Comparison of ENCODE assay signal across 8 mouse cellular contexts in the genomic region with DNA sequence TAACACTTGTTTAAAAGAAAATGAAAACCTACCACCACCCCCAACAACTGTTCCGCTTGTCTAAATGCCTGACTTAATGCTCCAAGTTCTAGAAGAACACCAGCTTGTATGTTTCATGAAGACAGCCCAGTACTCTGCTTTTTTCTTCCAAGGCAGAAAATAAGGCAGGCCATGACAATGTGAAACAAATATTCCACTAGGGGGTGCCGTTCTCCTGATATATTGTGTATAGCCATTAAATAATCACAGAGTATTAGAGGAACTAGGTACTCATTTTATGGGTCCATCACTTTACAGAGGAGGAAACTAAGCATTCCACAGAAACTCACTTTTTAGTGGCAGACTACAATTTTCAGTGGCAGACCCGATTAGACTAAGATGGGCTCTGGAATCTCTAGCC. TPM values are rescaled to one million over a fixed set of nuclear protein-coding genes. Genes with fewer than 3 reads are reported as not detected.
A peak's percentile ranks its signal among the peaks of the same experiment; 100 is the strongest.
DNase-seq lines count a peak whose midpoint lies in the region; ATAC-seq and TF ChIP-seq lines count a peak whose summit lies in the region.

No protein-coding gene starts in this region.

- H3K36me3 ChIP-seq in heart, embryonic 12.5 days = peaks cover 41% of the 10 kb centered on the region

- no peaks in the 10 kb centered on the region for H3K9me3 ChIP-seq in heart, embryonic 12.5 days (replicated peaks)

- peaks cover 17% of the 10 kb centered on the region for H3K4me1 ChIP-seq in brown adipose tissue, adult 24 weeks (ENCODE audit: control insufficient read depth, insufficient read depth, insufficient read length, low read length)
- H3K4me1 ChIP-seq in heart, embryonic 12.5 days (replicated peaks) = peaks cover 21% of the 10 kb centered on the region

- no peak overlapping the region for H3K4me2 ChIP-seq in heart, embryonic 12.5 days

- H3K4me3 ChIP-seq in brown adipose tissue, adult 24 weeks (ENCODE audit: insufficient read depth, low read depth, low read length) = no peak overlapping the region
- no peak overlapping the region for H3K4me3 ChIP-seq in heart, embryonic 12.5 days
- H3K4me3 ChIP-seq in layer of hippocampus, adult 2 months = no peak overlapping the region

- WGBS in heart, embryonic 12.5 days = 51% methylated on average over 3 of the region's 3 CpGs

- no peak overlapping the region for H3K9ac ChIP-seq in heart, embryonic 12.5 days

- ATAC-seq in heart, embryonic 12.5 days (ENCODE audit: insufficient number of reproducible peaks, low FRiP score) = 0 out of 2 replicates have a peak, but pooled peaks have one; percentile 19

- no peaks in the 10 kb centered on the region for H3K27me3 ChIP-seq in heart, embryonic 12.5 days (replicated peaks)

- peak overlapping the region; percentile 58; the same call in 1 of the 2 replicates for H3K27ac ChIP-seq in brown adipose tissue, adult 24 weeks (replicated peaks; ENCODE audit: low read depth, low read length)
- H3K27ac ChIP-seq in heart, embryonic 12.5 days (ENCODE audit: poor library complexity, severe bottlenecking) = no peak overlapping the region
- H3K27ac ChIP-seq in layer of hippocampus, adult 2 months = peak overlapping the region; percentile 94

- peak; percentile 89 for TF ChIP-seq CTCF in layer of hippocampus, adult 2 months (conservative IDR thresholded peaks at IDR 0.05)

- peak; percentile 77 for DNase-seq in gastrocnemius, adult 18-20 months (ENCODE audit: low spot score)
- no peak for DNase-seq in gastrocnemius, postnatal 10 days
- DNase-seq in CD4-positive helper T cell, adult 2 months (ENCODE audit: low read depth, low spot score) = peak; percentile 75
- DNase-seq in layer of hippocampus, adult 2 months (ENCODE audit: low spot score in 2 of 2) = peak; percentile 61 to 73
- DNase-seq in mesoderm, embryonic 11.5 days (ENCODE audit: low read depth, low spot score) = peak; percentile 63
- DNase-seq in yolk sac, embryonic 10.5 days (ENCODE audit: low spot score) = peak; percentile 35

RNA-seq across cellular contexts. Expression of gene Nek9, which starts 7.2 kb away (rescaled TPM):
- total RNA-seq in gastrocnemius, adult 18-20 months (2021) = 100 to 1,000 TPM; 107 to 116 TPM
- total RNA-seq in gastrocnemius, postnatal 10 days (2021) = 10 to 100 TPM; 50.5 to 50.7 TPM
- 29.5 and 38.8 TPM in 2 replicates for polyA plus RNA-seq in brown adipose tissue, adult 24 weeks (2012; ENCODE audit: insufficient read depth, insufficient read length, missing spikeins)
- polyA plus RNA-seq in heart, embryonic 12.5 days (2016; fragmentation: Nextera tagmentation; extraction: Ambion mirVana) = 33.8 and 33.9 TPM in 2 replicates
- total RNA-seq in layer of hippocampus, adult 2 months (2021) = 10 to 100 TPM; 34.2 to 35.5 TPM

RNA-seq across cellular contexts. Expression of gene Tmed10, which starts 28.3 kb away (rescaled TPM):
- 100 to 1,000 TPM; 121 to 123 TPM for total RNA-seq in gastrocnemius, adult 18-20 months (2021)
- 100 to 1,000 TPM; 149 to 160 TPM for total RNA-seq in gastrocnemius, postnatal 10 days (2021)
- polyA plus RNA-seq in brown adipose tissue, adult 24 weeks (2012; ENCODE audit: insufficient read depth, insufficient read length, missing spikeins) = 96.7 and 126 TPM in 2 replicates
- polyA plus RNA-seq in heart, embryonic 12.5 days (2016; fragmentation: Nextera tagmentation; extraction: Ambion mirVana) = 319 and 324 TPM in 2 replicates
- total RNA-seq in layer of hippocampus, adult 2 months (2021) = 100 to 1,000 TPM; 156 to 166 TPM

RNA-seq across cellular contexts. Expression of gene Zc2hc1c, which starts 58.0 kb away (rescaled TPM):
- 1 to 10 TPM; 1.7 to 1.8 TPM for total RNA-seq in gastrocnemius, adult 18-20 months (2021)
- under 1 TPM; 0.63 TPM for total RNA-seq in gastrocnemius, postnatal 10 days (2021)
- polyA plus RNA-seq in brown adipose tissue, adult 24 weeks (2012; ENCODE audit: insufficient read depth, insufficient read length, missing spikeins) = not detected in 2 replicates
- polyA plus RNA-seq in heart, embryonic 12.5 days (2016; fragmentation: Nextera tagmentation; extraction: Ambion mirVana) = 0.81 and 0.96 TPM in 2 replicates
- 1 to 10 TPM; 1.2 to 1.3 TPM for total RNA-seq in layer of hippocampus, adult 2 months (2021)

RNA-seq across cellular contexts. Expression of gene Acyp1, which starts 58.1 kb away (rescaled TPM):
- total RNA-seq in gastrocnemius, adult 18-20 months (2021) = 10 to 100 TPM; 47.9 to 54.1 TPM
- 10 to 100 TPM; 20.5 to 24.9 TPM for total RNA-seq in gastrocnemius, postnatal 10 days (2021)
- 60.1 and 79.2 TPM in 2 replicates for polyA plus RNA-seq in brown adipose tissue, adult 24 weeks (2012; ENCODE audit: insufficient read depth, insufficient read length, missing spikeins)
- 70.0 and 75.1 TPM in 2 replicates for polyA plus RNA-seq in heart, embryonic 12.5 days (2016; fragmentation: Nextera tagmentation; extraction: Ambion mirVana)
- total RNA-seq in layer of hippocampus, adult 2 months (2021) = 10 to 100 TPM; 26.9 to 31.7 TPM
